Mouse (Mus musculus) heart, adult 2 months (tissue): ENCODE data around the gene Pnkd.

Source experiments
- CTCF ChIP-seq: fragments of 200-600 bp; IDR thresholded peaks from 2 replicates; pipeline ENCODE4 v1.8.1; 2022; ENCODE audit warnings: antibody characterized with exemption, mild to moderate bottlenecking, moderate library complexity
- EP300 ChIP-seq: fragments of 200-500 bp; IDR thresholded peaks from 2 replicates; pipeline ENCODE4 v1.6.1; 2011; ENCODE audit warnings: low read depth, low read length, control low read depth; ENCODE audit not compliant: insufficient read depth
- POLR2A ChIP-seq: fragments of 200-500 bp; IDR thresholded peaks from 2 replicates; pipeline ENCODE4 v1.6.1; 2011; ENCODE audit warnings: mild to moderate bottlenecking, low read depth, low read length, control low read depth; ENCODE audit not compliant: insufficient read depth

GRCm38 (mm10) chr1:74284543-74285160 lies at the start of gene Pnkd, which contains the start of gene Aamp:
- TF ChIP-seq CTCF (peak; percentile 55), POLR2A (peak; percentile 87), EP300 (peak; percentile 55; the same call in 1 of the 2 replicates)
